Mouse (Mus musculus) olfactory bulb, adult 2 months (tissue): Measurements from ENCODE around the gene Gsta4.

Source experiments
- CTCF ChIP-seq: fragments of 200-500 bp; IDR thresholded peaks from 2 replicates; pipeline ENCODE4 v1.5.1; 2012; ENCODE audit warnings: low read depth, mild to moderate bottlenecking, low read length, moderate library complexity; ENCODE audit not compliant: insufficient read depth
- POLR2A ChIP-seq: fragments of 200-500 bp; IDR thresholded peaks from 2 replicates; pipeline ENCODE4 v1.6.1; 2012; ENCODE audit warnings: mild to moderate bottlenecking, low read depth, low read length, moderate library complexity; ENCODE audit not compliant: insufficient read depth

GRCm38 (mm10) chr9:78188910-78189309 lies 6.3 kb downstream of the Gsta4 start:
- TF ChIP-seq CTCF: no peak
- no peak for TF ChIP-seq POLR2A
